Mouse (Mus musculus): ENCODE measurements around the gene Cdk10.

The Cdk10 gene

DNA sequence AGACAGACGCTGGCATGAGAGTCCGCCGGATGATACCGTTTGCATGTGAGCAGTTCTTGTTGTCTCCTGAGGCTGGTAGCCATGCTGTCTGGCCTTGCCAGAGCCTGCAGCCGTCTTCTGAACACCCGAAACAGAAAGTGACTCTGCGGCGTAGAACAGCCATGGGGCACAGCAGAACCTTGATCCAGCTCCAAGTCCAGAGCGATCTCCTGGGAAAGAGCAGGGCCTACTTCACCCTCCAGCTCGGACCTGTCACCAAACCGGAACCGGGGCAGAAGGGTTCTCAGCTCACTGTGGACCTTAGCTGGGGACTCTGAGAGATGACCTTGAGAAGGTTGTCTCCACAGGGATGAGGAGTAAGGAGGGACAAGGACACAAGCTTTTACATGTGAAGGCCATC lies 50.5 kb downstream of the Cdk10 start:
- no peak for DNase-seq

DNA sequence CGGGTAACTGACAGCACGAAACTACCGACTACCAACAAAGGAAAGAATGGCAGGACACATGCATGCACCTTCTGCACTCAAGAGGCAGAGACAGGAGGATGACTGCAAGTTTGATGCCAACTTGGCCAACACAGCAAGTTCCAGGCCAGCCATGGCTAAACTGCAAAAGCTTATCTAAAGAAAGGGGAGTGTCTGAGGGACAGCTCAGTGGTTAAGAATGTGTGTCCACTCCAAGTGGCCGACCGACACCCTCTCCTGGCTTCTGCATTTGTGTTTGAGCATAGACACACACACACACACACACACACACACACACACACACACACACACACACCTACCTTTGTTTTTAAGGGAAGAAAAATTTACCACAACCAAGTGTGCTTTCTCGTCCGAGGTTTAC lies 53.8 kb downstream of the Cdk10 start:
- no peak for DNase-seq

DNA sequence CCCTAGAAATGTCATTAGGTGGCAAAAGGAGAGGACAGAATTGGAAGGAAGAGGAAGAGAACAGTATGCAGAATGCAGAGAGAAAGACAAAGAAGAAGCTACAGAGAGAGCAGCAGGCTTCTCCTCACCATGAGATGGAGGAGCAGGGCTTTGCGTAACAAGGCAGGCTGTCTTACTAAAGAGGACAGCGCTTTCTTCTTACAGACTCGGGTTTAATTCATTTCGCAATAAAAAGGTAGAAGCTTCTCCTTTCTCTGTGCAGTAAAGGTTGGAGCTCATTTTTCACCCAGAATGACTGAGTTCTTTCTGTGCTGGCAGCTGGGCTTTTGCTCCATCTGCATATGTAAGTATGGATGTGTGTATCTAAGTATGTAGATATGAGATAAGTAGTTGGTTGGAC lies 55.2 kb downstream of the Cdk10 start:
- DNase-seq = no peak

DNA sequence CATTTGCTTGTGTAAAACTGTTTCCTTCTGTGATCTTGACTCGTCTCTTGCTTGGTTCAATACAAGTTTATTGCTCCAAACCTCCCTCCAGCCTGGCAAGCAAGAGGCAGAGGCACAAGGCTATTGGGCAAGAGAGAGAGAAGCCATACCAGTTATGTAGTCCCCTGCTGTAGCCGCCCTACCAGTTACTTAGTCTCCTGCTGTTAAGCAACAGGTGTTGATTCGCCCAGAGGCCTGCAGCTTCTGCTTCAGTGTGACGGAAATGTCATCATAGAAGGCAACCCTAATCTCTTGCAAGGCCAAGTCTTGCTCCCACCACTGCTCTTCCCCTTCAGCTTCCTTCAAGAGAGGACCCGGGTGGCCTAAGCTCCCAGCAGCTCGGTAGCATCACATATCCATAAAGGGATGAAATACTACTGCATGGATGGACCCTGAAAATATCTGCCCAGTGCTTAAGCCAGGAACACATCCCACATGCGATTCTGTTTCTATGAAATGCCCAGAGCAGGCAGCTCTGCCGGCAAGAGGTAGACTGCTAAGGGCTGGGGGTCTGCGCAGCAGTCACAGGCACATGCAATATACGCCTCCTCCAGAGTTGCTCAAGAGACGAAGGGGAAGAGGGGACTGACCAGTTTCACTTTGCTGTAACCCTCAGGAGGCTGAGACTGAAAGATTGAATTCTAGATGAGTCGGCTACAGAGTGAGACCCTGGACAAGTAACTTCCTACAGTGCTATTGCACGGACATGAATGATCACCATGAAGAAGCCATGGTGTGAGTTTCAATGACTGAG lies 55.9 kb downstream of the Cdk10 start:
- no peak for DNase-seq
